Mouse (Mus musculus): ENCODE measurements around the gene Olfr173. TPM values are rescaled to one million over a fixed set of nuclear protein-coding genes. Genes with fewer than 3 reads are reported as not detected.

Gene Olfr173
- polyA plus RNA-seq (2012; rRNA removed): not detected in 2 replicates

DNA sequence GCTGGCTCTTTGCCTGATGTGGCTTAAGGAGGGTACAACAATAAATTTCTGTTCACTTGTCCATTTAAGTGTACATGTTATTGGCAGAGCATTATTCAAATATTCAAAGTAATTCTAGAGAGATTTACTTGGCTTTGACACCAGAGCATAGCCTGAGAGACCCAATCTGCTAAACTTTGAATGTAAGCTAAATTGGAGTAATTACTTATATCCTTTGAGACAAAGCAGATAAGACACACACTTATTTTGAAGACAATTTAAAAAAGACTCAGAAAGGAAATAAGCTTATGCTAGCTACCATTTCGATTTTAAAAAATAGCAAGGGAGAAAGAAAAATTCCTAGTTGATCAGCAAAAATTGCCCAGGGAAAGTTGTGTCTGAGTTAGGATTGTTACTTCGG is at the start of gene Olfr173:
Olfr173 (minus strand) TSS at position 101 of the 400 bp plus-strand sequence.

DNA sequence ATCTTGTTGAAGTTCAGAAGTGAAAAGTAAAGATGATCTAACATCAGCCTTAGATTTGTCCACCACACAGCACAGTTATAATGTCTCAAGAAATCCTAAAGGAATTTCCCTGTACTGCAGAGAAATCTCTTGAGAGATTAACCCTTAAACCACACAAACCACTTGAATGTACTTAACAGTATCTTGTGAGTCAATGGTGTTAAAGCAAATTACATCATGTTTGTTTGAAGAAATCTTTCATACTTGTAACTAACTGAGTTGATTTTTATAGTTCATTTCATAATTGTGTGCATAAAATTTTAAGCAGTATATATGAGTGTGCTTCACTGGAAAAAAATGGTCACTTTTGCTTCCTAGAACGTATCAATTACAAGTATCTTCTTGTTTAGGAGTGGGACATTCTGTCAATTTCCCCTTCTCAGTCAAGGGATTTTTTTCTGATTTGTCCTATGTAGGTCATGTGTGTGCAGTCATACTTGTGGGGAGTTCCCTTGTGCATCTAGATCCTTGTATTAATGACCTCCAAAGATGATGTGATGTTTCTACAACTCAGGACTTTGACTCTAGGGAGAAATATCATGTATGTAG is 26.8 kb upstream of the Olfr173 start, which contains the start of gene Olfr175-ps1:
Olfr175-ps1 (minus strand) TSS at position 51 of the 588 bp plus-strand sequence.

DNA sequence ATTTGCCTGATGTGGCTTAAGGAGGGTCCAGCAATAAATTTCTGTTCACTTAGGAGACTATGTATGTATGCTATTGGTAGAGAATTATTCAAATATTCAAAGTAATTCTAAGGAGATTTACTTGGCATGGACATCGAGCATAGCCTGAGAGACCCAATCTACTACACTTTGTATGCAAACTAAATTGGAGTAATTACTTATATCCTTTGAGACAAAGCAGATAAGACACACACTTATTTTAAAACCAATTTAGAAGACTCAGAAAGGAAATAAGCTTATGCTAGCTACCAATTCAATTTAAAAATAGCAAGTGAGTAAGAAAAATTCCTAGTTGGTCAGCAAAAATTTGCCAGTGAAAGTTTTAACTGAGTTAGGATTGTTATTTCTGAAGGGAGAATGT is 37.0 kb downstream of the Olfr173 start, which contains the start of gene Olfr172:
Olfr172 (minus strand) TSS at position 101 of the 400 bp plus-strand sequence.

Other genes starting within 250 kb of the Olfr173 start
- gene Gm813, start 183.3 kb downstream of the Olfr173 start, polyA plus RNA-seq (2012; rRNA removed): not detected in 2 replicates
- gene E330017A01Rik, start 161.5 kb downstream of the Olfr173 start, polyA plus RNA-seq (2012; rRNA removed): not detected in 2 replicates
- gene Cpox, start 130.0 kb downstream of the Olfr173 start, polyA plus RNA-seq (2012; rRNA removed): 29.5 and 45.9 TPM in 2 replicates
- 0.06 and 0.25 TPM in 2 replicates for gene Gpr15, start 81.2 kb downstream of the Olfr173 start, polyA plus RNA-seq (2012; rRNA removed)
- gene Cldnd1, start 72.4 kb downstream of the Olfr173 start, polyA plus RNA-seq (2012; rRNA removed): 71.1 and 85.0 TPM in 2 replicates
- not detected in 2 replicates for gene Olfr172, start 37.1 kb downstream of the Olfr173 start, polyA plus RNA-seq (2012; rRNA removed)
- gene Olfr175-ps1, start 26.5 kb upstream of the Olfr173 start, polyA plus RNA-seq (2012; rRNA removed): not detected in 2 replicates
- not detected in 2 replicates for gene Olfr177, start 74.5 kb upstream of the Olfr173 start, polyA plus RNA-seq (2012; rRNA removed)
- not detected in 2 replicates for gene Olfr178, start 91.8 kb upstream of the Olfr173 start, polyA plus RNA-seq (2012; rRNA removed)
- not detected in 2 replicates for gene Olfr181, start 128.5 kb upstream of the Olfr173 start, polyA plus RNA-seq (2012; rRNA removed)
- gene Olfr180, start 129.1 kb upstream of the Olfr173 start, polyA plus RNA-seq (2012; rRNA removed): not detected in 2 replicates
- gene Olfr183, start 195.1 kb upstream of the Olfr173 start, polyA plus RNA-seq (2012; rRNA removed): not detected in 2 replicates
- gene Olfr186, start 230.0 kb upstream of the Olfr173 start, polyA plus RNA-seq (2012; rRNA removed): not detected in 2 replicates
- gene Olfr187, start 239.5 kb upstream of the Olfr173 start, polyA plus RNA-seq (2012; rRNA removed): not detected in 2 replicates

Data from central nervous system, embryonic 11.5 days (tissue).